Mouse (Mus musculus) liver, embryonic 14.5 days (tissue): Measurements from ENCODE around the gene Acta2. TPM values are rescaled to one million over a fixed set of nuclear protein-coding genes. Genes with fewer than 3 reads are reported as not detected.

Experiments
- ATAC-seq: fragments of 200-750 bp; cut with Nextera tagmentation; 2 replicates; pipeline ENCODE4 v1.8.0; 2017; ENCODE audit warnings: moderate number of reproducible peaks, mild to moderate bottlenecking, moderate library complexity; ENCODE audit not compliant: insufficient read depth
- DNase-seq, 3 experiments: peaks; one replicate each; pipeline ENCODE4 v3.0.0-alpha.2; 2012 to 2013; ENCODE audit warnings: low read depth in 3 of 3, low spot score in 3 of 3
- H3K27ac ChIP-seq: fragments of 300-500 bp; sonication (generic); 2 replicates; pipeline ENCODE4 v1.5.1; 2014; ENCODE audit warnings: moderate library complexity, mild to moderate bottlenecking, control low read depth, inconsistent platforms
- H3K27me3 ChIP-seq: fragments of 300-500 bp; sonication (generic); 2 replicates; pipeline ENCODE4 v1.6.1; 2014; ENCODE audit warnings: mild to moderate bottlenecking, low read length, moderate library complexity; ENCODE audit not compliant: control insufficient read depth, insufficient read depth
- H3K36me3 ChIP-seq: fragments of 300-500 bp; sonication (generic); replicated peaks from 2 replicates; pipeline ENCODE4 v1.6.1; 2014; ENCODE audit warnings: low read depth; ENCODE audit not compliant: control insufficient read depth, insufficient read depth
- H3K4me1 ChIP-seq, 2 experiments: fragments of 200-500 bp in 1 of 2; fragments of 300-500 bp in 1 of 2; sonication (generic) in 1 of 2; replicated peaks; 2 replicates each; pipeline ENCODE4 v1.6.1; 2012 to 2014; ENCODE audit warnings: antibody characterized with exemption in 1 of 2, inconsistent platforms in 1 of 2, low read length in 1 of 2; ENCODE audit not compliant: control insufficient read depth in 2 of 2, insufficient read depth in 2 of 2
- H3K4me2 ChIP-seq: fragments of 300-500 bp; sonication (generic); 2 replicates; pipeline ENCODE4 v1.6.1; 2014; ENCODE audit warnings: low read depth, mild to moderate bottlenecking, control low read depth, moderate library complexity
- H3K4me3 ChIP-seq, 2 experiments: fragments of 200-500 bp in 1 of 2; fragments of 300-500 bp in 1 of 2; sonication (generic) in 1 of 2; 2 replicates each; pipeline ENCODE4 v1.5.1; 2012 to 2014; ENCODE audit warnings: low read depth in 2 of 2, low read length in 2 of 2, mild to moderate bottlenecking in 2 of 2, control low read depth in 1 of 2, inconsistent platforms in 1 of 2, moderate library complexity in 1 of 2; ENCODE audit not compliant: insufficient read depth in 1 of 2
- H3K9ac ChIP-seq: fragments of 300-500 bp; sonication (generic); replicated peaks from 2 replicates; pipeline ENCODE4 v1.6.1; 2014; ENCODE audit warnings: mild to moderate bottlenecking, control low read depth, moderate library complexity
- H3K9me3 ChIP-seq: fragments of 300-500 bp; sonication (generic); 2 replicates; pipeline ENCODE4 v1.6.1; 2016; ENCODE audit warnings: low read length, mixed read lengths; ENCODE audit not compliant: control insufficient read depth
- CTCF ChIP-seq: IDR thresholded peaks from 2 replicates; pipeline ENCODE4 v1.5.1; 2016; ENCODE audit warnings: antibody characterized with exemption, low read depth, control low read depth
- EP300 ChIP-seq: IDR thresholded peaks from 2 replicates; pipeline ENCODE4 v1.6.1; 2016; ENCODE audit warnings: antibody characterized with exemption, low read depth
- WGBS: fragments of 180-500 bp; shearing (Covaris S2); extraction: QIAGEN DNeasy Blood & Tissue Kit; methylation state at CpG from one replicate; pipeline ENCODE4 v1.1.7; 2014; ENCODE audit not compliant: insufficient replicate concordance; 5-methylcytosine and 5-hydroxymethylcytosine counted together
- polyA plus RNA-seq, 2 experiments: library from polyadenylated mRNA; depleted of rRNA in 1 of 2; stranded (reverse) in 1 of 2; unstranded in 1 of 2; fragments of >200 nt; fragmentation: Nextera tagmentation in 1 of 2; extraction: Ambion mirVana in 1 of 2; gene quantifications; 2 replicates each; pipeline versions ENCODE4 v1.2.1 to v1.2.3; 2012 to 2014

Gene Acta2
- polyA plus RNA-seq, 2 experiments: 11.9 to 12.8 TPM

GRCm38 (mm10) chr19:34295442-34295841, 40.1 kb upstream of the Acta2 start:
- Histone ChIP-seq H3K27ac (no peak overlapping the region), H3K9ac (no peak overlapping the region), H3K4me1 (no peaks in the 10 kb centered on the region; a peak in 1 of 4 replicates), H3K9me3 (no peaks in the 10 kb centered on the region), H3K4me2 (no peak overlapping the region), H3K36me3 (no peaks in the 10 kb centered on the region), H3K4me3 (no peak overlapping the region), H3K27me3 (no peaks in the 10 kb centered on the region)
- TF ChIP-seq EP300: no peak
- no peak for TF ChIP-seq CTCF
- ATAC-seq (no peak), DNase-seq (no peak)
- WGBS: 61% methylated on average over 6 of the region's 6 CpGs

- Histone ChIP-seq H3K9ac (no peak overlapping the region), H3K4me2 (no peak overlapping the region), H3K9me3 (no peaks in the 10 kb centered on the region), H3K4me1 (peaks cover 0 to 3% of the 10 kb centered on the region in 2 experiments; a peak in 1 of 4 replicates), H3K27ac (no peak overlapping the region), H3K4me3 (no peak overlapping the region), H3K36me3 (no peaks in the 10 kb centered on the region), H3K27me3 (no peaks in the 10 kb centered on the region)
- no peak for TF ChIP-seq EP300
- no peak for TF ChIP-seq CTCF
- DNase-seq (no peak), ATAC-seq (no peak)
- 49% methylated on average over 3 of the region's 3 CpGs for WGBS
Measured at GRCm38 (mm10) chr19:34293376-34293947, 38.1 kb upstream of the Acta2 start.

GRCm38 (mm10) chr19:34292701-34293100, 37.3 kb upstream of the Acta2 start:
- no peaks in the 10 kb centered on the region for H3K9me3 ChIP-seq
- no peak overlapping the region for H3K27ac ChIP-seq
- H3K36me3 ChIP-seq: no peaks in the 10 kb centered on the region
- no peak overlapping the region for H3K9ac ChIP-seq
- H3K4me2 ChIP-seq: no peak overlapping the region
- WGBS: 42% methylated on average over 2 of the region's 2 CpGs
- ATAC-seq: no peak
- H3K4me3 ChIP-seq: no peak overlapping the region
- no peak for DNase-seq
- no peak for TF ChIP-seq CTCF
- no peak for TF ChIP-seq EP300
- peaks cover 0 to 3% of the 10 kb centered on the region in 2 experiments; a peak in 1 of 4 replicates for H3K4me1 ChIP-seq
- no peaks in the 10 kb centered on the region for H3K27me3 ChIP-seq

- no peaks in the 10 kb centered on the region for H3K27me3 ChIP-seq
- no peak overlapping the region for H3K4me2 ChIP-seq
- TF ChIP-seq CTCF: no peak
- no peak for TF ChIP-seq EP300
- DNase-seq: no peak
- H3K4me1 ChIP-seq: peaks cover 0 to 3% of the 10 kb centered on the region in 2 experiments; a peak in 1 of 4 replicates
- no peak overlapping the region for H3K9ac ChIP-seq
- WGBS: 65% methylated on average over 5 of the region's 5 CpGs
- H3K36me3 ChIP-seq: no peaks in the 10 kb centered on the region
- H3K27ac ChIP-seq: no peak overlapping the region
- no peak for ATAC-seq
- H3K9me3 ChIP-seq: no peaks in the 10 kb centered on the region
- H3K4me3 ChIP-seq: no peak overlapping the region
Measured at GRCm38 (mm10) chr19:34291956-34292355, 36.6 kb upstream of the Acta2 start.

- peak overlapping the region; percentile 44 to 75; a peak in 1 of 4 replicates for H3K4me3 ChIP-seq
- no peak for TF ChIP-seq EP300
- no peak for TF ChIP-seq CTCF
- 40% methylated on average over 8 of the region's 8 CpGs for WGBS
- no peak overlapping the region for H3K9ac ChIP-seq
- H3K27me3 ChIP-seq: no peaks in the 10 kb centered on the region
- no peak for ATAC-seq
- H3K9me3 ChIP-seq: no peaks in the 10 kb centered on the region
- peak overlapping the region; percentile 67 for H3K4me2 ChIP-seq
- no peaks in the 10 kb centered on the region for H3K36me3 ChIP-seq
- DNase-seq: no peak
- H3K27ac ChIP-seq: no peak overlapping the region
- H3K4me1 ChIP-seq: peaks cover 0 to 3% of the 10 kb centered on the region in 2 experiments; a peak in 1 of 4 replicates
Measured at GRCm38 (mm10) chr19:34291379-34291778, 36.0 kb upstream of the Acta2 start.
